Mouse (Mus musculus): ENCODE measurements around the gene Tpsg1.

DNA sequence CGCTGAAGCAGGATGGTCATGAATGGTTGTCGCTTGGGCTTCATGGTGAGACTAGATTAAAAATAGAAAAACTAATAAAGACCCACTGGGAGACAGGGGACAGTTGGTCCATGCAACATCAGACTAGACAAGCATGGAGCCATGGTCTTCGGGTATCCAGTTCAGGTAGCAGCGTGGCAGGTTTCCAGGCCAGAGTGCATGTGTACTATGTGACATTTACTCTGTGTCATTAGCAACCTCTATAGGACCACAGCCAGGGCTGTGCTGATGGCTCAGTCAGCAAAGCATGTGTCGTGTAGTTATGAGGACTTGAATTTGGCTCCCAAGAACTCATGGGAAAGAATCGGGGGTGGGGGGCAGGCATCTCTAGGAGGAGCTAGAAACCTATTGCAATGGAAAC, 29.1 kb upstream of the Tpsg1 start:
- TF ChIP-seq POLR2A (IDR thresholded peaks at IDR 0.05; ENCODE audit: borderline replicate concordance, low read depth, low read length) = no peak
- TF ChIP-seq CTCF (IDR thresholded peaks at IDR 0.05; ENCODE audit: low read depth, low read length) = no peak
